Mouse (Mus musculus): ENCODE results near the gene Mycl. TPM values are rescaled to one million over a fixed set of nuclear protein-coding genes. Genes with fewer than 3 reads are reported as not detected.
A peak's percentile ranks its signal among the peaks of the same experiment; 100 is the strongest.

Gene Mycl
- polyA plus RNA-seq (2015; fragmentation: Nextera tagmentation; extraction: Ambion mirVana), result 95.2 and 101 TPM in 2 replicates

- Histone ChIP-seq H3K4me1 (replicated peaks) (peaks cover 36% of the 10 kb centered on the region), H3K27ac (peak within 1 kb of the TSS; percentile 97), H3K9ac (replicated peaks) (peak within 1 kb of the TSS; percentile 98), H3K27me3 (no peaks in the 10 kb centered on the region), H3K4me2 (replicated peaks) (peak within 1 kb of the TSS; percentile 84), H3K36me3 (peaks cover 8% of the 10 kb centered on the region), H3K4me3 (replicated peaks) (peak within 1 kb of the TSS; percentile 81), H3K9me3 (no peaks in the 10 kb centered on the region)
- peak; percentile 77 for ATAC-seq
- WGBS, result under 1% methylated on average over 61 of the region's 69 CpGs
Measured at GRCm38 (mm10) chr4:122995404-122996220, at the start of gene Mycl. Mycl (plus strand) TSS chr4:122995652.

DNA sequence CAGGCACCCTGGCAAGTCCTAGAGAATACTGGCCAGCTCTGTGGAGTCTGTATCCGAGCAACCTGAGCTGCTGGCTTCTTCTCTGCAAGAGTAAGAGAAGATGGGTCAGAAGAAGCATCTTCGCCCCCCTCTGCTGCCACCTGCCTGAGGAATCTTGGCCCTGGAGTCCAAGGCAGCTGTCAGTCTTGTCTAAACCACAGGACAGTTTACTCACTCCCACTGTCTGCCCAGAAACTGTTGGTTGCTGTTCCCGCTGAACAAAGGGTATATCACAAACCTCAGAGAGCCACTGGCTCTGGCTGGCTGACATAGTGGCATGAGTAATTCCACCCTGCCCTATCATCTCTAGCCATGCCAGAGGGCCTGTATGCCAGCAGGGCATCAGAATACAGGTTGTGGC lies 48.2 kb upstream of the Mycl start:
- Histone ChIP-seq H3K4me2 (replicated peaks) (no peak overlapping the region), H3K9me3 (no peaks in the 10 kb centered on the region), H3K4me1 (replicated peaks) (no peaks in the 10 kb centered on the region), H3K36me3 (peaks cover 59% of the 10 kb centered on the region), H3K4me3 (replicated peaks) (no peak overlapping the region), H3K27me3 (no peaks in the 10 kb centered on the region), H3K27ac (no peak overlapping the region), H3K9ac (replicated peaks) (no peak overlapping the region)
- ATAC-seq, result no peak
- WGBS, result 86% methylated on average over 3 of the region's 3 CpGs

DNA sequence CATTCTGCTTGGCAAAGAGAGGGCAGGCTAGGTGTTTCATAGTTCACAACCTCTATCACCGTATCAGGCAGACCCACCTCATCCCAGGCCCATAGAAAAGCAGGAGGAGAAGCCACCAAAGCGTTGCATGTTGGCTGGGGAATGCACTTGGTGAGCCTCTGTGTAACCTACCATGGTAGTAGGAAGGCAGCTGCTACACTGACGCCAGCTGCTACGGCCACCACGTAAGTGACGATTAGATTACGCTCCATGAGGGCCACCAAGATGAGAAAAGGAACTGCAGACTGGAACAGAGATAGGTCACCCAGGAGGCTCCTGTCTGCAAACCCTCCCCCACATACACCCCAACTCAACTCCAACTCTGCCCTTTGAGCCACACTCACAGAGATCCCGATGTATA lies 46.4 kb upstream of the Mycl start:
- no peak for ATAC-seq
- Histone ChIP-seq H3K4me1 (replicated peaks) (no peaks in the 10 kb centered on the region), H3K9ac (replicated peaks) (no peak overlapping the region), H3K27me3 (no peaks in the 10 kb centered on the region), H3K36me3 (peaks cover 59% of the 10 kb centered on the region), H3K4me3 (replicated peaks) (no peak overlapping the region), H3K9me3 (no peaks in the 10 kb centered on the region), H3K4me2 (replicated peaks) (no peak overlapping the region), H3K27ac (no peak overlapping the region)
- 96% methylated on average over 8 of the region's 8 CpGs for WGBS

DNA sequence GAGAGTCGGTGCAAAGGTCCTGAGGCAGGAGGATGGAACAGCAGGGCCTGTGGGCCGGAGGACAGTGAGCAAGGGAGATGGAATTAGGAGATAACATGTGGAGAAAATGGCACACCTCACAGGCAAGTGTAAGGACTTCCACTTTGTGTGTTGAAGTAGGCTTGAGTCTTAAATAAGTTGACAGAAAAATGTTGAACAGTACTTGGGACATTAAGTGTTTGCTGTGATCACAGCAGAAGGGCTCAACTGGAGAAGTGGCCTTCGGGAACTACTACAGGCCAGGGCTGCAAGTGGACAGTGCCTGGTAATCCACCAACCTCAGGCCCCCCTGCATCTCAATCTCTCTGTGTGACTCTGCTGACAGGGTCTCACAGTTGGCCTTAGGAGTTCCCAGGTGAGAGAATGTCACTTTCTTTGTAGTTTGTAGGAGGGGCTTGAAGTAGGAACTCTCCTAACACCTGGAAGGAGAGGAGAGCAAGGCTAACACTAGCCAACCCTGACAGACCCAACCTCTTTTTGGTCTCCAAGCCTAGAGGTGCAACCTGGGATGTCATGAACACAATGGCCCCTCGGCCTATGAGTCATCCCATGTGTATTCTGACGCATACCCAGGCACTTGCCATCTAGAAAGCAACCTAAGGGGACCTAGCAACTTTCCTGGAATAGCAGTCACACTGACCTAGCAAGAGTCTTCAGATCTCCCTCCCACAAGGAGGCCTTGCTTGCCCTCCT lies 40.6 kb upstream of the Mycl start:
- peak overlapping the region; percentile 76 for H3K27ac ChIP-seq
- peak overlapping the region; percentile 48 for H3K9ac ChIP-seq (replicated peaks)

GRCm38 (mm10) chr4:122955412-122956136 lies 39.9 kb upstream of the Mycl start:
- Histone ChIP-seq H3K9ac (replicated peaks) (peak overlapping the region; percentile 48), H3K36me3 (peaks cover 12% of the 10 kb centered on the region), H3K9me3 (no peaks in the 10 kb centered on the region), H3K27me3 (no peaks in the 10 kb centered on the region), H3K4me2 (replicated peaks) (peak overlapping the region; percentile 49), H3K27ac (peak overlapping the region; percentile 76), H3K4me1 (replicated peaks) (peaks cover 36% of the 10 kb centered on the region), H3K4me3 (replicated peaks) (peak overlapping the region; percentile 21)
- 7% methylated on average over 17 of the region's 17 CpGs for WGBS
- ATAC-seq, result peak; percentile 94

More for the DNA sequence above, 40.6 kb upstream of the Mycl start:
- Histone ChIP-seq H3K36me3 (peaks cover 20% of the 10 kb centered on the region), H3K9me3 (no peaks in the 10 kb centered on the region), H3K4me2 (replicated peaks) (peak overlapping the region; percentile 49), H3K4me3 (replicated peaks) (peak overlapping the region; percentile 21), H3K4me1 (replicated peaks) (peaks cover 31% of the 10 kb centered on the region), H3K27me3 (no peaks in the 10 kb centered on the region)
- ATAC-seq, result peak; percentile 44; the same call in 1 of the 2 replicates
- WGBS, result 65% methylated on average over 5 of the region's 5 CpGs

DNA sequence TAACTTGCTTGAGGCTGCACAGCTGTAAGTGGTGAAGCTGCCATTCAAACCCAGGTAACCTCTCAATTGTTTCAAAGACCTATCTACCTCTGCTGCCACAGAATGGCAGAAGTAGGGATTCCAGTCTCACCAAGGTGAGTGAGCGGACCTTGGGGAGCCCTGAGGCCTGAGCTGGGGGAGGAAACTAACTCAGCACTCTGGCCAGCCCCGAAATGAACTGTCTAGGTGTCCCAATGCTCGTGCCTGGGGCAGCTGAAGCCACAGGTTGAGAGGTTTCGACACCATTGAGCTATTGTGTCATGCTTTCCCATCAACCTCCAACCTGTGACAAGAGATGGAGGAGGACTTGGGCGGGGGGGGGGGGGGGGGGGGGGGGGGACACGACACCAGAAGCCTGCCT lies 39.2 kb upstream of the Mycl start:
- Histone ChIP-seq H3K4me1 (replicated peaks) (peaks cover 43% of the 10 kb centered on the region), H3K4me2 (replicated peaks) (no peak overlapping the region), H3K9ac (replicated peaks) (no peak overlapping the region), H3K27me3 (no peaks in the 10 kb centered on the region), H3K4me3 (replicated peaks) (no peak overlapping the region), H3K9me3 (no peaks in the 10 kb centered on the region), H3K36me3 (peaks cover 5% of the 10 kb centered on the region), H3K27ac (peak overlapping the region; percentile 76; the same call in 1 of the 2 replicates)
- WGBS, result 91% methylated on average over 4 of the region's 6 CpGs
- ATAC-seq, result no peak

GRCm38 (mm10) chr4:122958491-122959031 lies 36.9 kb upstream of the Mycl start:
- 0 out of 2 replicates have a peak, but pooled peaks cover 8% of the 10 kb centered on the region for H3K27me3 ChIP-seq
- H3K9me3 ChIP-seq, result no peaks in the 10 kb centered on the region
- no peak overlapping the region for H3K9ac ChIP-seq (replicated peaks)
- ATAC-seq, result no peak
- WGBS, result 89% methylated on average over 6 of the region's 6 CpGs
- peak overlapping the region; percentile 99 for H3K4me2 ChIP-seq (replicated peaks)
- peaks cover 66% of the 10 kb centered on the region for H3K4me1 ChIP-seq (replicated peaks)
- H3K27ac ChIP-seq, result peak overlapping the region; percentile 10; the same call in 1 of the 2 replicates
- H3K4me3 ChIP-seq (replicated peaks), result no peak overlapping the region; the same call in 1 of the 2 replicates
- H3K36me3 ChIP-seq, result no peaks in the 10 kb centered on the region

DNA sequence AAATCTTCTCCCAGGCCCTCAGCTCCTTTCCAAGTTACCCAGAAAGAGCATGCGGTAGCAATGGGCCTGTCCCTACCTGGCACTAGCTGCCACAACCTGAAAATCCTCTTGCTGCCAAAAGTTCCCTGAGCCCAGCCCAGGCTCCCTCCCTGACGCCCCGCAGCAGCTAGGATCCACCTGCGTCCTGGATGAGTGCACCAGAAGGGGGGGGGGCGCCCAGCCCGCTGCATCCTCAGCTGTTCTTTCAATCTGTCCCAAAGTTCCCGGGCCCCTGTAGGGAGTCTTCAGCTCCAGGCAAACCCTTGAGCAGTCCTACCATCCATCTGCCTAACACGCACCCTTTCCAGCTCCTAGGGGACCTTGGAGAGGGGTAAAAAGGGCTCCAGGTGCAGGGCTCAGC lies 35.6 kb upstream of the Mycl start:
- Histone ChIP-seq H3K4me1 (replicated peaks) (peaks cover 63% of the 10 kb centered on the region), H3K4me2 (replicated peaks) (peak overlapping the region; percentile 99), H3K27ac (no peak overlapping the region), H3K27me3 (0 out of 2 replicates have a peak, but pooled peaks cover 8% of the 10 kb centered on the region), H3K36me3 (no peaks in the 10 kb centered on the region), H3K4me3 (replicated peaks) (peak overlapping the region; percentile 73), H3K9ac (replicated peaks) (peak overlapping the region; percentile 83), H3K9me3 (no peaks in the 10 kb centered on the region)
- no peak for ATAC-seq
- WGBS, result 3% methylated on average over 8 of the region's 8 CpGs

GRCm38 (mm10) chr4:122960321-122961099 lies 34.9 kb upstream of the Mycl start:
- H3K36me3 ChIP-seq, result no peaks in the 10 kb centered on the region
- peak overlapping the region; percentile 83 for H3K9ac ChIP-seq (replicated peaks)
- peak overlapping the region; percentile 58 for H3K27ac ChIP-seq
- peak overlapping the region; percentile 73 for H3K4me3 ChIP-seq (replicated peaks)
- H3K4me1 ChIP-seq (replicated peaks), result peaks cover 56% of the 10 kb centered on the region
- WGBS, result under 1% methylated on average over 43 of the region's 43 CpGs
- H3K4me2 ChIP-seq (replicated peaks), result peak overlapping the region; percentile 99
- H3K9me3 ChIP-seq, result no peaks in the 10 kb centered on the region
- ATAC-seq, result peak; percentile 57
- H3K27me3 ChIP-seq, result 0 out of 2 replicates have a peak, but pooled peaks cover 8% of the 10 kb centered on the region

DNA sequence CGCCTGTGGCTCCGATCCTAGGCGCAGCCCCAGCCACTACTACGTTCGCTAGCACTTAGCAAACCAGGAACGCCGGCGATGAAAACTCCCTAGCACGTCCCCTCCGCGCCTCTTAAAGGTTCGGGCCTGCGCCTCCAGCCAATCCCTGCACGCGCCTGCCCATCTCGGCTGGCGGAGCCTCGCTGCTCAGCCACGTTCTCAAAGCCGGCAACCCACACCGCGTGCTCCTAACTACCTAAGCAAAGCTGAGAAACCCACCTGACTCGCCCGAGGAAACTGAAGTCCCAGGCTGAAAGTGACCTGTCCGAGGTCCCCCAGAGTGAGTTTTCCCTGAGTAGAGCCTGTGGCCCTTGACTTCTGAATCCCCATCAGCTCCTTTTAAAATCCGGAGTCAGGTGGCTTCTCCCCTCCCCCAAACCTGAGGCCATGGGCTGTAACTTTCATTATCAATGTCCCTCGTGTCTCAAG lies 34.3 kb upstream of the Mycl start, which contains the start of gene Mfsd2a:
Gene Mfsd2a, minus strand, starts transcription at position 89 of the 468 bp plus-strand sequence.
- Histone ChIP-seq H3K9me3 (no peaks in the 10 kb centered on the region), H3K4me3 (replicated peaks) (peak within 1 kb of the TSS; percentile 73), H3K4me2 (replicated peaks) (peak within 1 kb of the TSS; percentile 99), H3K4me1 (replicated peaks) (peaks cover 49% of the 10 kb centered on the region), H3K9ac (replicated peaks) (peak within 1 kb of the TSS; percentile 83), H3K36me3 (no peaks in the 10 kb centered on the region), H3K27me3 (0 out of 2 replicates have a peak, but pooled peaks cover 8% of the 10 kb centered on the region), H3K27ac (peak within 1 kb of the TSS; percentile 58)
- ATAC-seq, result peak; percentile 76
- under 1% methylated on average over 27 of the region's 27 CpGs for WGBS

All from midbrain, embryonic 13.5 days (tissue).